Mouse (Mus musculus) kidney, postnatal 36 days (tissue): ENCODE data around the gene Otulin.

Experiments
- DNase-seq, 2 experiments: peaks; one replicate each; pipeline ENCODE4 v3.0.0; 2021 to 2022; ENCODE audit warnings: mixed read lengths in 2 of 2

Otulin gene

DNA sequence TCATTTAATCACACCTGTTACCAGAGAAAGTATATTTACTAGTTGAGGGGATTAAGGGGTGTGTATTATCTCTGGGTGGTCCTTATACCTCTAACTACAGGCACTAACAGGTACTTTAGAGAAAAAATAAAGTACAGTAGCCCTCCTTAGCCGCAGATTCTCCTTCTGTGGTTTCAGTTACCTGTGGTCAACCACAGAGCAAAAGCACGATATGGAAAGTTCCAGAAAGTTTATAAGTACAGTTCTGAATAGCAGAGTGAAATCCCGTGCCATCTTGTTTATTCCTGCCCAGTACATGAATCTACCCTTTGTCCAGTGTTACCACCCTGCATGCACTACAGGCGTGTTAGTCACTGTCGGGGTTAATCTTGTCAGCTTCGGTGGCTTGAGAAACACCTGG lies 51.6 kb downstream of the Otulin start:
- DNase-seq = no peak

DNA sequence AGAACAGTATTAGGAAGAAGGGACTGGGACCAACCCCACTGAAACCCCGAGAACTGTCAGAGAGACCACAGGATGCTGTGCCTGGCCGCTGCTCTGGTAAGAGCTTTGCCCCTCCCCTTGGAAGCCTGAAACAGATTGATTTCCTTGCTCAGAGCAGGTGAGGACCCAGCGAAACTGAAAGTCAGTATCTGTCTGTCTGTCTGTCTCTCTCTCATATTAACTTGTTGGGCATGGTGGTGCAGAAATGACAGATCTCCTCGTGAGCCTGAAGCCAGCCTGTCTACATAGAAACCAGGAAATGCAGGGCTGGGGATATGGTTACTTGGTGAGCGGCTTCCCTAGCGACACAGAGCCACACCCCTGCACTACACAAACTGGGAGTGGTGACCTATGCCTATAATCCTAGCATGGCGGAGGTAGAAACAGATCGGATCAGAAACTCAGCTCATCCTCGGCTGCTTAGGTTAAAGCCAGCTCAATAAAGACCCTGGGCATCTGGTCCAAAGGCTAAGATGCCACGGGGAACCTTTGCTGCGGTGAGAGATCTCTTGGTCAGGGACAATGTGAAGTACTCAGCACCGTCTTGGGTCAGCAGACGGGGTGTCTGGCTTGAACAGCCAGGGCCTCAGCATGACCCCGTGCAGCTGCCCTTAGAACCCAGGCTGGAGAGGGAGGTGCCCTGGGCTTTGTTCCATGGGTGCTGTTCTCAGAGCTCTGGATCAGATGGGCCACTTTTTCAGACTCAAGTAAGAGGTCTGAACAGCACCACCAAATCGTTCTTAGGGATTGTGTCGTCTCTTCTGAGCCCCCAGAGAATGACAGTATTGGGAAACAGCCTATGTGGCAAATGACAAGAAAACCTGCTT lies 52.3 kb downstream of the Otulin start:
- peak in 1 of 2 experiments; percentile 16 for DNase-seq

DNA sequence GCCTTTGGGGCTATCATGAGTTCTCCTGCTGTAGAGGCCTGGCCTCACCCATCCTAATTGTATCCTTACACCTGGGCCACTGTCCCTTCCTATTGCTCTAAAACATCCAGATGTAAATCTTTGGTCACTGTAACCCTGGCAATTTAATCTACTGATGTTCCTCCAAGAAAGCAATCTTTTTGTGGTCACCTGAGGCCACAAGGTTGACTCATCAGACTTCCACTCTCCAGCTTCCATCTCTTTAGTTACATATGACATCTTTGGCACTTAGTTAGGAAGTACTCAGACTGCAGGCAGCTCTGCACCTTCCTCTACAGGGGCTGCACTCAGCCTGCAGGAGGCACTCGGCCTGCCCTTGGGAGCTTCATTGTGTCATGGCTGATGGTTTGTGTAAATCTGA lies 53.6 kb downstream of the Otulin start:
- no peak for DNase-seq

GRCm38 (mm10) chr15:27575932-27576331 lies 54.6 kb downstream of the Otulin start:
- DNase-seq = peak in 1 of 2 experiments; percentile 29

GRCm38 (mm10) chr15:27574992-27575781 lies 55.3 kb downstream of the Otulin start:
- DNase-seq = no peak

- no peak for DNase-seq
Observed at GRCm38 (mm10) chr15:27571179-27571578, 59.3 kb downstream of the Otulin start.

GRCm38 (mm10) chr15:27570385-27570784 lies 60.1 kb downstream of the Otulin start:
- DNase-seq = no peak

GRCm38 (mm10) chr15:27569924-27570323 lies 60.6 kb downstream of the Otulin start:
- no peak for DNase-seq

DNA sequence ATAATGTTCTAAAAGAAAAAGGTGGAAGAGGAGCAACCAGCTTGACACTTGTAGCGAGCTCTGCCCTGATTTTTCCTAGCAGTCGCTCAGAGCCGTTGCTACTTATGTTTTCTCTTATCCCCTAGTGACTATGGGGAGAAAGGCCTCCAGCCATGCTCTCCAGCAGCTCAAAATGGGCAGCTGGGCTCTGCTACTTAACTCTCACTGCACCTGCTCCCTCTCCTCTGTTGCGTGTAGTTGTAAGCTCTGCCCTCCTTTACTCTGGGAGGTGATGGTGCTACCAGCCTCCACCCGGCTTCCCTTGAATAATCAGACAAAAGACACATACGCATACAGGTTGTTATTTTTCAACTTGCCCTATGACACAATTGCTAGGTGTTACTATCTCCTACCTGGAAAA lies 62.1 kb downstream of the Otulin start:
- DNase-seq = no peak

GRCm38 (mm10) chr15:27567356-27567755 lies 63.1 kb downstream of the Otulin start:
- DNase-seq = no peak

DNA sequence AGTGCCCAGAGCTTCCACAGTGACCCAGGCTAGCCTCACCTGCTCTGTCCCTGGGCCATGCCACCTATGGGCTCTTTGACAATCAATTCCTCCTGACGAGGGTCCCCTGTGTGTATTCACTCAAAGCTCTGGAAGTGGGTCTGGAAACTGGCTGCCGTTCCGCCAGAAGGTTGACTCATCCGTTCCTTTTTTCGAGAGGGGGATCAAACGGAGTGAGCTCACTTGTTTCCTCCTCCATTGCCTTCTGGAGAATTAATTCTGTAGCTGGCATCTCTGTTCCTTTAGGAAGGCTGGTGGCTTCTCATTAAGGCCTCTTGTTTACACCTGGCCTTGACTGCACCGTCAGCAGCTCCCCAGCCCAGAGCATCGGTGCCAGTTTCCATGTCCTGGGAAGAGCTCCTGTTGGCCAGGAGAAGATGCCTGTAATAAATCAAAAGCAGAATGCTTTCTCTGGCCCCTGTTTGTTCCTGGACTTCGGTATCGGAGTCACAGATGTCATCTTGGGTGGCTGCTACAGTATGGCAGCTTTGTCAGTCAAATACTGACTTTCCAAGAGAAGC lies 64.8 kb downstream of the Otulin start:
- DNase-seq = no peak

GRCm38 (mm10) chr15:27564106-27565100 lies 66.1 kb downstream of the Otulin start:
- no peak for DNase-seq

- peak; percentile 23 to 33 for DNase-seq
Observed at GRCm38 (mm10) chr15:27560315-27560714, 70.2 kb downstream of the Otulin start.

- no peak for DNase-seq
Observed at GRCm38 (mm10) chr15:27558456-27559147, 71.9 kb downstream of the Otulin start.

- no peak for DNase-seq
Observed at GRCm38 (mm10) chr15:27553554-27553953, 76.9 kb downstream of the Otulin start.

GRCm38 (mm10) chr15:27552129-27552700 lies 78.3 kb downstream of the Otulin start:
- no peak for DNase-seq

DNA sequence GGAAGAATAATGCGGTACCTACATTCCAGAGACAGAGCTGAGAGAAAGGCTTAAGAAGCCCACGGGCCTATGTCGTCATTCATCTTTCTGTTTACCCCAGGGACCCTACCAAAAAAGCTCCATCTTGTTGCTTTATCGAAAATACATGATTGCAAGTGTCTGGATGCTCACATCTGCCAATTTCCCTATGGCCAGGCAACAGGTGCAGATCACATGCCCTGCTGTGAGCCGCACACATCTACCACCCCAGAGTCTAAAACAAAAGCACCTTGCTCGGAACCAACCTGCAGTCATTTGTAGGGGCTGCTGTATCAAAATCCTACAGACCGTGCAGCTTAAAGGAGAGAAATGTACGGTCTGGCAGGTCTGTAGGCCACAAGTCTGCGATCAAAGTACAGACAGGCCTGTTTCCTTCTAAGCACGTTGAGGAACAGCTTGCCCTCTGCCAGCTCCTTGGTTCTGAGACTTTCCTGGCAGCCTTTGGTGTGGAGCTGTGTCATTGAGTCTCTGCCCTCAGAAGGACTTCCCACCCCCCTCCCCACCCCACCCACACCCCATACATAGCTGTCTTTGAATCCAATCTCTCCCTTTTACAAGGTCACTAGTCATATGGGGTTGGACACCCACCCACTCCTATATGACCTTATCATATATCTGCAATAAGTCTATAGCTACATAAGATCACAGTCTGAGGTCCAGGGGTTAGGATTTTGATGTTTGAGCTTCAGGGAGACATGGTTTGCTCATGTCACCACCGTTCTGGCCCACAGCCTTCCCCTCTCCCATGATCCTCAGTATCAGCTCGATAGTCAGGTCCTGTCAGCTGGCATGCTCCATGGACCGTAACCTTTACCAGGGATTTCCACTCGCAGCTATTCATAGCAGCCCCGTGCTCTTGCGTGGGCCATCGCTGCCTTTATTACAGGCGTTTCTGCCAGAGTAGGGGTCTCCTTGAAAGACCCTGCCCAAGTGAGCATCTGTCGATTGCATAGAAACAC lies 79.1 kb downstream of the Otulin start:
- no peak for DNase-seq

- no peak for DNase-seq
Observed at GRCm38 (mm10) chr15:27550358-27550992, 80.0 kb downstream of the Otulin start.

DNA sequence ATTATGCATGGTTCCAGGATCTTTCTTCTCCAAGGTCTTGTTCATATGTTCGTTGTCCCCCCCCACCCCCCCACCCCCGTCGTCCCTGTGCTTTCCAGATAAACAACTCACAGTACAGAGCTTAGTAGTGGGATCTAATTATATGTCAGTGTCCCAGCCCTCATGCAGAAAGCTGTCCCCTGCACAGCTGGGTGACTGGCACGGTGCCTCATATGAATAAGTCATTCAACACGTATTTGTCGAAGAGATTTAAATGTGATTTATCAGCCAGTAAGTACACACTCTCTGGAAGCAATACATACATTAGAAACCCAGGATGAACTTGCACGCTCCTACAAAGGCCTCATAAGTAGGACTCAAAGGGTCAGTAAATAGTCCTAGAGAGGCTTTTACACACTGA lies 80.6 kb downstream of the Otulin start:
- no peak for DNase-seq
